Mouse (Mus musculus): Measurements from ENCODE around the gene B3galnt1.

Gene B3galnt1

GRCm38 (mm10) chr3:69561686-69562085 is 37.1 kb downstream of the B3galnt1 start:
- no peak for DNase-seq

GRCm38 (mm10) chr3:69559975-69560330 is 38.8 kb downstream of the B3galnt1 start:
- DNase-seq: no peak

GRCm38 (mm10) chr3:69559316-69559974 is 39.3 kb downstream of the B3galnt1 start:
- DNase-seq: no peak

- no peak for DNase-seq
Measured at GRCm38 (mm10) chr3:69556092-69556778, 42.5 kb downstream of the B3galnt1 start.

- no peak for DNase-seq
Measured at GRCm38 (mm10) chr3:69555511-69555910, 43.2 kb downstream of the B3galnt1 start.

GRCm38 (mm10) chr3:69549602-69550001 is 49.2 kb downstream of the B3galnt1 start:
- no peak for DNase-seq

- peak; percentile 49 for DNase-seq
Measured at GRCm38 (mm10) chr3:69548704-69549455, 49.9 kb downstream of the B3galnt1 start.

GRCm38 (mm10) chr3:69545017-69545416 is 53.7 kb downstream of the B3galnt1 start:
- peak; percentile 67 for DNase-seq

- DNase-seq: no peak
Measured at GRCm38 (mm10) chr3:69543730-69544129, 55.0 kb downstream of the B3galnt1 start.

- DNase-seq: peak; percentile 91
Measured at GRCm38 (mm10) chr3:69542962-69543361, 55.8 kb downstream of the B3galnt1 start.

- no peak for DNase-seq
Measured at GRCm38 (mm10) chr3:69535941-69536647, 62.7 kb downstream of the B3galnt1 start.

GRCm38 (mm10) chr3:69535486-69535885 is 63.3 kb downstream of the B3galnt1 start:
- no peak for DNase-seq

GRCm38 (mm10) chr3:69532687-69533086 is 66.1 kb downstream of the B3galnt1 start:
- no peak for DNase-seq

GRCm38 (mm10) chr3:69531511-69531910 is 67.2 kb downstream of the B3galnt1 start:
- DNase-seq: peak; percentile 31

GRCm38 (mm10) chr3:69529576-69529975 is 69.2 kb downstream of the B3galnt1 start:
- DNase-seq: no peak

- DNase-seq: no peak
Measured at GRCm38 (mm10) chr3:69527384-69527783, 71.4 kb downstream of the B3galnt1 start.

GRCm38 (mm10) chr3:69525072-69525529 is 73.7 kb downstream of the B3galnt1 start:
- DNase-seq: no peak

- DNase-seq: no peak
Measured at GRCm38 (mm10) chr3:69524356-69525071, 74.2 kb downstream of the B3galnt1 start.

Data from retina, postnatal 1 day (tissue).